Mouse (Mus musculus): ENCODE measurements around the gene Gm20828.
"Not testable (repeated sequence)": the region's sequence is repeated elsewhere in the genome, so short reads cannot be mapped to it uniquely, and the experiment has no call there.

The Gm20828 gene

GRCm38 (mm10) chrY:11199274-11199673, at the start of gene Gm20828:
Gene Gm20828, minus strand, starts transcription at chrY:11199374.
- DNase-seq (ENCODE audit: low read depth): not testable (repeated sequence)

All from fibroblast of lung, adult 2 months (primary cell).